27 mouse cellular contexts compared by ENCODE assay signal in the genomic region with DNA sequence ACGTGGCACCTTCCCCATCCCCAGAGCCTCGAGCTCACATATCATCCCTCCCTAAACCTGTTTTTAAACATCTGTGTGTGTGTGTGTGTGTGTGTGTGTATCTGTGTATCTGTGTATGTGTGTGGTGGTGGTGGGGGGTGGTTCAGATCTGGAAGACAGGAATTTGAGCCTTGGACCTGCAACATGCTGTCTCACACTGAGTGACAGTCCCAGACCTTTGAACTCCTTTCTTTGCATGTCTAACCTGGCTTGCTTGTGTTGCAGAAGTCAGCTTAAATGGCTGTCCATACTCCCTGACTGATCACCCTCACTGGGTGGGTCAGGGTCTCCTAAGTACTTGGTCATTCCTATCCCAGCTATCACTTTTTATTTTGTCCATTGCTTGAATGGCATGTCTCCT. TPM values are rescaled to one million over a fixed set of nuclear protein-coding genes. Genes with fewer than 3 reads are reported as not detected.
DNase-seq lines count a peak whose midpoint lies in the region; ATAC-seq and TF ChIP-seq lines count a peak whose summit lies in the region.
"Had no signal": no experiment of that assay in that cellular context is flagged by ENCODE, and none has a peak within 500 bp of the region (broad histone marks: within the 10 kb centered on the region; RNA-seq: fewer than 3 reads in every experiment).

No protein-coding gene starts in this region.

- H3K27ac ChIP-seq in kidney, adult 2 months (ENCODE audit: insufficient read depth, low read depth, low read length), result peak overlapping the region; percentile 34; the same call in 1 of the 2 replicates
- H3K27ac ChIP-seq in liver, adult 2 months (replicated peaks; ENCODE audit: insufficient read depth, low read depth, low read length), result no peak overlapping the region
- no peak overlapping the region for H3K27ac ChIP-seq in liver, postnatal 0 days (ENCODE audit: low read depth)
- H3K27ac ChIP-seq: embryonic facial prominence, embryonic 12.5 days; heart, adult 2 months; hindbrain, embryonic 14.5 days; limb, embryonic 12.5 days; liver, embryonic 12.5 days had no signal

- peaks cover 10% of the 10 kb centered on the region; the same call in 1 of the 2 replicates for H3K79me2 ChIP-seq in liver, adult 2 months (ENCODE audit: control insufficient read depth, insufficient read depth, low read length)

- H3K9me3 ChIP-seq in liver, postnatal 0 days (ENCODE audit: low read length), result no peaks in the 10 kb centered on the region
- H3K9me3 ChIP-seq: embryonic facial prominence, embryonic 12.5 days; heart, embryonic 12.5 days; limb, embryonic 12.5 days; liver, embryonic 12.5 days had no signal

- intact Hi-C loops in gastrocnemius, postnatal 14 days (cut with DNase I; ENCODE audit: low total_unique reads), result loop anchor here (10.0 kb wide), 2 partner anchors 53 to 57 kb away; no protein-coding TSS in a partner anchor

- H3K36me3 ChIP-seq in kidney, adult 2 months (ENCODE audit: control insufficient read depth, insufficient read depth, low read length), result no peaks in the 10 kb centered on the region
- H3K36me3 ChIP-seq in liver, adult 2 months (ENCODE audit: control insufficient read depth, insufficient read depth, low read length), result no peaks in the 10 kb centered on the region
- H3K36me3 ChIP-seq in liver, postnatal 0 days (replicated peaks; ENCODE audit: insufficient read depth, low read length), result no peaks in the 10 kb centered on the region
- H3K36me3 ChIP-seq: liver, embryonic 12.5 days had no signal

- WGBS in kidney, adult 2 months, result 76% methylated on average over 2 of the region's 2 CpGs
- 72% methylated on average over 2 of the region's 2 CpGs for whole genome bisulfite sequencing in liver, adult 2 months
- 61% methylated on average over 2 of the region's 2 CpGs for WGBS in liver, postnatal 0 days (ENCODE audit: insufficient replicate concordance)

- ATAC-seq in liver, postnatal 0 days, result no peak
- ATAC-seq: forebrain, embryonic 16.5 days; liver, embryonic 12.5 days; midbrain, embryonic 16.5 days; Patski had no signal

- peak; percentile 81 for DNase-seq in kidney, adult 2 months
- no peak for DNase-seq in kidney, postnatal 10 days
- DNase-seq in liver, adult 2 months (ENCODE audit: extremely low read depth, low read depth, low spot score), result peak; percentile 81
- DNase-seq in liver, postnatal 0 days, result no peak
- peak; percentile 43 to 58 for DNase-seq in kidney, postnatal 25 days
- DNase-seq in lung, postnatal 4 days, result no peak
- no peak for DNase-seq in gastrocnemius, postnatal 14 days
- DNase-seq: adrenal gland, postnatal 10 days; cerebellum, adult 8-10 months; cerebellum, postnatal 25 days; gastrocnemius, adult 2 months; heart, adult 2 months; lung, embryonic 14.5 days; lung, postnatal 14 days; right cerebral cortex, postnatal 25 days; spleen, adult 18-20 months; thymus, postnatal 25 days had no signal

- no peaks in the 10 kb centered on the region for H3K27me3 ChIP-seq in kidney, adult 2 months (replicated peaks; ENCODE audit: control insufficient read depth, insufficient read depth, low read length)
- H3K27me3 ChIP-seq in liver, adult 2 months (ENCODE audit: control insufficient read depth, insufficient read depth, low read length), result no peaks in the 10 kb centered on the region
- H3K27me3 ChIP-seq in liver, postnatal 0 days (ENCODE audit: insufficient read depth, low read length), result no peaks in the 10 kb centered on the region
- H3K27me3 ChIP-seq: embryonic facial prominence, embryonic 12.5 days; heart, embryonic 12.5 days; limb, embryonic 12.5 days; liver, embryonic 12.5 days; Patski had no signal

- peaks cover 66% of the 10 kb centered on the region for H3K4me1 ChIP-seq in kidney, adult 2 months (ENCODE audit: control insufficient read depth, insufficient read depth, low read length)
- H3K4me1 ChIP-seq in liver, adult 2 months (ENCODE audit: control insufficient read depth, insufficient read depth, low read length), result peaks cover 52% of the 10 kb centered on the region
- peaks cover 52% of the 10 kb centered on the region for H3K4me1 ChIP-seq in liver, postnatal 0 days (ENCODE audit: insufficient read depth)

- H3K9ac ChIP-seq in liver, adult 2 months (ENCODE audit: low read depth, low read length), result no peak overlapping the region
- H3K9ac ChIP-seq in liver, postnatal 0 days (replicated peaks), result no peak overlapping the region
- H3K9ac ChIP-seq: embryonic facial prominence, embryonic 12.5 days; heart, embryonic 12.5 days; hindbrain, embryonic 14.5 days; limb, embryonic 12.5 days; liver, embryonic 12.5 days; lung, embryonic 14.5 days had no signal

- no peak overlapping the region for H3K4me3 ChIP-seq in kidney, adult 2 months (ENCODE audit: insufficient read depth, low read depth, low read length)
- H3K4me3 ChIP-seq in liver, adult 2 months (ENCODE audit: insufficient read depth, low read depth, low read length), result no peak overlapping the region
- no peak overlapping the region for H3K4me3 ChIP-seq in liver, postnatal 0 days (ENCODE audit: low read depth, low read length)
- H3K4me3 ChIP-seq: embryonic facial prominence, embryonic 12.5 days; erythroblast, embryonic 14.5 days; gastrocnemius, adult 2 months; heart, adult 2 months; heart, embryonic 12.5 days; limb, embryonic 12.5 days; liver, embryonic 12.5 days had no signal

- TF ChIP-seq EP300 in liver, postnatal 0 days (IDR thresholded peaks at IDR 0.05; ENCODE audit: low read depth), result no peak

- no peak overlapping the region for H3K4me2 ChIP-seq in liver, postnatal 0 days (ENCODE audit: low read depth, low read length)
- H3K4me2 ChIP-seq: embryonic facial prominence, embryonic 12.5 days; heart, embryonic 12.5 days; hindbrain, embryonic 14.5 days; limb, embryonic 12.5 days; liver, embryonic 12.5 days; lung, embryonic 14.5 days; midbrain, embryonic 11.5 days had no signal

- no peak for TF ChIP-seq CTCF in kidney, adult 2 months (conservative IDR thresholded peaks at IDR 0.05; ENCODE audit: insufficient read depth, insufficient read length, low read depth, low read length)
- TF ChIP-seq CTCF in liver, adult 2 months (IDR thresholded peaks at IDR 0.05; ENCODE audit: low read depth, low read length), result no peak
- TF ChIP-seq CTCF in liver, postnatal 0 days (IDR thresholded peaks at IDR 0.05; ENCODE audit: low read depth), result no peak

- no peak for TF ChIP-seq POLR2A in kidney, adult 2 months (IDR thresholded peaks at IDR 0.05; ENCODE audit: low read depth, low read length)
- TF ChIP-seq POLR2A in liver, adult 2 months (IDR thresholded peaks at IDR 0.05; ENCODE audit: extremely low read depth, insufficient read depth, low read length), result no peak

RNA-seq across cellular contexts. Expression of gene Itgb5, which starts 58.5 kb away (rescaled TPM):
- polyA plus RNA-seq in kidney, adult 2 months (2012; rRNA removed), result 145 TPM in 2 replicates
- 36.1 and 46.2 TPM in 2 replicates for total RNA-seq in liver, adult 2 months (2014; rRNA removed)
- polyA plus RNA-seq in liver, adult 2 months (2012; rRNA removed), result 54.6 and 65.1 TPM in 2 replicates
- polyA plus RNA-seq in liver, postnatal 0 days (2015; fragmentation: Nextera tagmentation; extraction: Ambion mirVana), result 16.1 and 19.2 TPM in 2 replicates
- total RNA-seq in gastrocnemius, postnatal 14 days (2021), result 10 to 100 TPM; 31.9 to 33.3 TPM

Comparison
In these comparisons a context has a peak if more than half of its experiments do, and no peak if none do; other contexts are left out.
1. DNase-seq: peak in kidney, adult 2 months (single experiment), liver, adult 2 months (single experiment) and kidney, postnatal 25 days (2 of 2); none in kidney, postnatal 10 days (single experiment), liver, postnatal 0 days (single experiment), lung, postnatal 4 days (0 of 2) and gastrocnemius, postnatal 14 days (single experiment).